Mouse (Mus musculus) lung, postnatal 0 days (tissue): ENCODE measurements at regions not wholly inside any gene's neighbourhood (a gene's known extent, or its start where the extent isn't known, plus 50 kb on each side); places are given as distances from the start of the nearest gene placed in this dataset.

Experiments used
- ATAC-seq: fragments of 200-750 bp; cut with Nextera tagmentation; 2 replicates; pipeline ENCODE4 v1.8.0; 2017; ENCODE audit warnings: moderate library complexity
- DNase-seq: peaks from one replicate; pipeline ENCODE4 v3.0.0-alpha.2; 2016; ENCODE audit warnings: low spot score
- H3K27ac ChIP-seq: fragments of 300-500 bp; sonication (generic); 2 replicates; pipeline ENCODE4 v1.5.1; 2014; ENCODE audit warnings: antibody characterized with exemption, mild to moderate bottlenecking, low read length, mixed read lengths
- H3K27me3 ChIP-seq: fragments of 300-500 bp; sonication (generic); replicated peaks from 2 replicates; pipeline ENCODE4 v1.6.1; 2014; ENCODE audit warnings: low read length, mixed read lengths; ENCODE audit not compliant: insufficient read depth
- H3K36me3 ChIP-seq: fragments of 300-500 bp; sonication (generic); 2 replicates; pipeline ENCODE4 v1.6.1; 2014; ENCODE audit warnings: low read length, mixed read lengths; ENCODE audit not compliant: insufficient read depth
- H3K4me1 ChIP-seq: fragments of 300-500 bp; sonication (generic); 2 replicates; pipeline ENCODE4 v1.6.1; 2014; ENCODE audit warnings: antibody characterized with exemption, low read depth, low read length, mixed read lengths; ENCODE audit not compliant: insufficient read depth
- H3K4me2 ChIP-seq: fragments of 300-500 bp; sonication (generic); replicated peaks from 2 replicates; pipeline ENCODE4 v1.6.1; 2014; ENCODE audit warnings: low read depth, mild to moderate bottlenecking, low read length, moderate library complexity, mixed read lengths
- H3K4me3 ChIP-seq: fragments of 300-500 bp; sonication (generic); 2 replicates; pipeline ENCODE4 v1.5.1; 2014; ENCODE audit warnings: low read depth, low read length
- H3K9ac ChIP-seq: fragments of 300-500 bp; sonication (generic); replicated peaks from 2 replicates; pipeline ENCODE4 v1.6.1; 2014; ENCODE audit warnings: low read depth, mild to moderate bottlenecking
- H3K9me3 ChIP-seq: fragments of 300-500 bp; sonication (generic); 2 replicates; pipeline ENCODE4 v1.6.1; 2016; ENCODE audit warnings: low read length, mixed read lengths
- CTCF ChIP-seq: IDR thresholded peaks from 2 replicates; pipeline ENCODE4 v1.5.1; 2016; ENCODE audit warnings: antibody characterized with exemption, mild to moderate bottlenecking
- EP300 ChIP-seq: IDR thresholded peaks from 2 replicates; pipeline ENCODE4 v1.6.1; 2016; ENCODE audit warnings: antibody characterized with exemption, mild to moderate bottlenecking, control low read depth
- WGBS: fragments of 180-500 bp; shearing (Covaris S2); extraction: QIAGEN DNeasy Blood & Tissue Kit; methylation state at CpG from one replicate; pipeline ENCODE4 v1.1.7; 2014; 5-methylcytosine and 5-hydroxymethylcytosine counted together

GRCm38 (mm10) chr15:36945309-36945708 lies 62.3 kb downstream of the Zfp706 start:
- H3K4me2 ChIP-seq: no peak overlapping the region
- no peak for TF ChIP-seq CTCF
- DNase-seq (no peak), ATAC-seq (no peak)
- no peak overlapping the region for H3K27ac ChIP-seq
- no peaks in the 10 kb centered on the region for H3K27me3 ChIP-seq
- WGBS: 85% methylated on average over 4 of the region's 4 CpGs
- no peaks in the 10 kb centered on the region for H3K36me3 ChIP-seq
- H3K9ac ChIP-seq: no peak overlapping the region
- H3K4me3 ChIP-seq: no peak overlapping the region
- H3K4me1 ChIP-seq: no peaks in the 10 kb centered on the region
- no peaks in the 10 kb centered on the region for H3K9me3 ChIP-seq

DNA sequence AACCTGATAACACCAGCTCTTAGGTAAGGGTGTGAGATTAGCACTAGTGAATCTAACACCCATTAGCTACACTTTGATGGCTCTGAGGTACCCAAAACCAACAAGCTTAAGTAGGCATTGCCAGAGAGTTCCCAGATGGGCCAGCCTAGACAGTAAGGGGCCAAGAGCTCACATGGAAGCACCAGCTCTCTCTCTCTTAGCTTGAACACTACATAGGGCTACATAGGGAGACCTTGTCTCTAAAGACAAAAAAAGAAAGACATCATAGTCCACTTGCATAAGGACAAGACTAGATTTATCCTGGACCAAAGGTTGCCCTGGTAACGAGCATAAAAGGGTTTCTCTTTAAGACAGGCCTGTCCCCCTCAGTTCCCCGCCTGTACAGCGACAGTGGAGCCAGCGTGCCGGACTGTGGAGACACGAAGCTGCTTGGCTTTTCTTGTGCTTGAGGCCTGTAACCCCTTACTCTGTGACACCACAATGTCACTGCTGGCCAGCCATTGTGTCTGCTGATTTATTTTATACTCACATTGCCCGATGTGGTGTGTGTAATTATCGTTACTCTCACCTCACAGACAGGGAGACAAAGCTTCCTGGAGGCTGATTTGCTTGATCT lies 62.9 kb downstream of the Zfp706 start:
- WGBS: 73% methylated on average over 8 of the region's 8 CpGs
- no peaks in the 10 kb centered on the region for H3K27me3 ChIP-seq
- no peak for TF ChIP-seq CTCF
- no peaks in the 10 kb centered on the region for H3K9me3 ChIP-seq
- no peak for ATAC-seq
- H3K4me3 ChIP-seq: no peak overlapping the region
- no peaks in the 10 kb centered on the region for H3K36me3 ChIP-seq
- DNase-seq: no peak
- no peak overlapping the region for H3K27ac ChIP-seq
- no peaks in the 10 kb centered on the region for H3K4me1 ChIP-seq
- no peak overlapping the region for H3K4me2 ChIP-seq
- H3K9ac ChIP-seq: no peak overlapping the region

GRCm38 (mm10) chr15:36943492-36944112 lies 64.0 kb downstream of the Zfp706 start:
- no peak overlapping the region for H3K27ac ChIP-seq
- H3K9me3 ChIP-seq: no peaks in the 10 kb centered on the region

DNA sequence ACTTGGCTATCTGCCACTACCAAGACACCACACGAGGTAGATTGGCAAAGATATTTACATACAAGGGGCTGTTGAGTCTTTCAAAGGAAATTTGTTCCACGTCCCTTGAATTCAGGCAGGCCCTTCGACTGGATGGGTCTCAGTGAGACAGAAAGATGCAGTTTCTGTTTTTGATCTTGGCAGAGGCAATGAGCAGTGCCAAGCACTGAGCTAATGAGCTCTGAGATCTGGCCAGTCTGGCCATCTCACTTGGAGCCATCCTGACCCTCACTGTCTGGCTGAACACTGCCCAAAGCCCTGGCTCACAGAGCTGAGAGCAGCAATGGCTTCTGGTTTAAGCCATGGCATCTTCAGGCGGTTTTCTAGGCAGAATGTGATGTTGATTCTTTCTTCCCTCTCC lies 65.3 kb downstream of the Zfp706 start:
- DNase-seq: no peak
- TF ChIP-seq EP300: no peak
- TF ChIP-seq CTCF: no peak
- Histone ChIP-seq H3K27me3 (no peaks in the 10 kb centered on the region), H3K36me3 (no peaks in the 10 kb centered on the region), H3K4me2 (no peak overlapping the region), H3K4me1 (peaks cover 3% of the 10 kb centered on the region; the same call in 1 of the 2 replicates), H3K9ac (no peak overlapping the region), H3K4me3 (no peak overlapping the region), H3K9me3 (no peaks in the 10 kb centered on the region), H3K27ac (no peak overlapping the region)
- ATAC-seq: no peak
- 59% methylated on average over 4 of the region's 4 CpGs for WGBS

More at GRCm38 (mm10) chr15:36943492-36944112, 64.0 kb downstream of the Zfp706 start:
- Histone ChIP-seq H3K4me1 (no peaks in the 10 kb centered on the region), H3K4me2 (no peak overlapping the region), H3K9ac (no peak overlapping the region), H3K36me3 (no peaks in the 10 kb centered on the region), H3K27me3 (no peaks in the 10 kb centered on the region), H3K4me3 (no peak overlapping the region)
- WGBS: 56% methylated on average over 12 of the region's 12 CpGs
- DNase-seq: no peak
- TF ChIP-seq EP300 (no peak), CTCF (no peak)
- no peak for ATAC-seq

DNA sequence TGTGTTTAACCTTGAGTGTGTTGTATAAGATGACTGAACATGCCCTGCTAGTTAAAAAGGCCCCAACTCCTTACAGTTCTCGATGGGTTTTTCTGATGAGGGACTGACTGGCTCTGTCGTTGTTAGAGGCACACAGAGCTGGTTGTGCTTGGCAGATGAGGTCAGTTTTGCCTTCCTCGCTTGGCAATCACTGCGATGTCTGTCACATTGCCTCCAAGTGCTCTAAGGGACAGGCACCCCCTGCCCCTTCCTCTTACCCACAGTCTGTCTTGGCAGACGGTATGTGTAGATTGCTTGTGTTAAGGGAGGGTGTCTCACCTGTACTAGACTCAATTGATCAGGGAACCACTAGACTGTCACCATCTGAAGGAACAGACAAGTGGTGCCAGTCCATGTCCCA lies 65.8 kb downstream of the Zfp706 start:
- H3K36me3 ChIP-seq: no peaks in the 10 kb centered on the region
- ATAC-seq (no peak), DNase-seq (no peak)

GRCm38 (mm10) chr15:36939608-36940007 lies 68.0 kb downstream of the Zfp706 start:
- H3K4me3 ChIP-seq: no peak overlapping the region
- WGBS: 82% methylated on average over 9 of the region's 9 CpGs
- ATAC-seq (no peak), DNase-seq (no peak)
- no peaks in the 10 kb centered on the region for H3K27me3 ChIP-seq
- H3K36me3 ChIP-seq: no peaks in the 10 kb centered on the region
- TF ChIP-seq CTCF (no peak), EP300 (no peak)
- H3K27ac ChIP-seq: no peak overlapping the region
- H3K4me2 ChIP-seq: no peak overlapping the region
- no peak overlapping the region for H3K9ac ChIP-seq
- H3K4me1 ChIP-seq: peaks cover 3% of the 10 kb centered on the region; the same call in 1 of the 2 replicates
- H3K9me3 ChIP-seq: no peaks in the 10 kb centered on the region

More for the DNA sequence above, 65.8 kb downstream of the Zfp706 start:
- Histone ChIP-seq H3K27me3 (no peaks in the 10 kb centered on the region), H3K9ac (no peak overlapping the region), H3K9me3 (no peaks in the 10 kb centered on the region), H3K27ac (no peak overlapping the region), H3K4me2 (no peak overlapping the region), H3K4me3 (no peak overlapping the region), H3K4me1 (peaks cover 3% of the 10 kb centered on the region; the same call in 1 of the 2 replicates)
- 83% methylated on average over 5 of the region's 5 CpGs for WGBS
- TF ChIP-seq CTCF: no peak
